Mouse (Mus musculus): ENCODE measurements around the gene Ccdc51. TPM values are rescaled to one million over a fixed set of nuclear protein-coding genes. Genes with fewer than 3 reads are reported as not detected.

The Ccdc51 gene
- 7.8 and 8.4 TPM in 2 replicates for total RNA-seq (2014; rRNA removed)
- 5.1 and 6.7 TPM in 2 replicates for polyA plus RNA-seq (2015; fragmentation: Nextera tagmentation; extraction: Ambion mirVana)

- peaks cover 15% of the 10 kb centered on the region for H3K4me1 ChIP-seq (ENCODE audit: insufficient read depth, low read length)
- no peaks in the 10 kb centered on the region for H3K9me3 ChIP-seq (ENCODE audit: low read length)
- ATAC-seq = peak; percentile 98
- H3K9ac ChIP-seq (replicated peaks; ENCODE audit: low read length) = peak within 1 kb of the TSS; percentile 64
- H3K27ac ChIP-seq = peak within 1 kb of the TSS; percentile 75
- H3K36me3 ChIP-seq (ENCODE audit: insufficient read depth, low read length) = 0 out of 2 replicates have a peak, but pooled peaks cover 6% of the 10 kb centered on the region
- no peaks in the 10 kb centered on the region for H3K27me3 ChIP-seq (ENCODE audit: insufficient read depth, low read length)
- peak; percentile 93 for DNase-seq (ENCODE audit: low spot score)
- under 1% methylated on average over 37 of the region's 37 CpGs for WGBS
- peak within 1 kb of the TSS; percentile 84 for H3K4me2 ChIP-seq (ENCODE audit: low read depth, low read length)
- TF ChIP-seq CTCF (IDR thresholded peaks at IDR 0.05; ENCODE audit: low read depth) = no peak
- peak within 1 kb of the TSS; percentile 54 for H3K4me3 ChIP-seq (ENCODE audit: low read length)
Measured at GRCm38 (mm10) chr9:109082124-109082800, at the start of gene Ccdc51, which contains the start of gene Tma7. Gene Ccdc51, plus strand, starts transcription at chr9:109082493. Gene Tma7, minus strand, starts transcription at chr9:109082587.

GRCm38 (mm10) chr9:109038086-109038895 is 44.0 kb upstream of the Ccdc51 start, which contains the start of gene Shisa5:
Gene Shisa5, plus strand, starts transcription at chr9:109038565.
- H3K27ac ChIP-seq = peak within 1 kb of the TSS; percentile 37; the same call in 1 of the 2 replicates
- H3K9ac ChIP-seq (replicated peaks; ENCODE audit: low read length) = peak within 1 kb of the TSS; percentile 57
- no peaks in the 10 kb centered on the region for H3K9me3 ChIP-seq (ENCODE audit: low read length)
- no peaks in the 10 kb centered on the region for H3K4me1 ChIP-seq (ENCODE audit: insufficient read depth, low read length)
- H3K4me2 ChIP-seq (ENCODE audit: low read depth, low read length) = peak within 1 kb of the TSS; percentile 80
- H3K4me3 ChIP-seq (ENCODE audit: low read length) = peak within 1 kb of the TSS; percentile 53
- 2% methylated on average over 36 of the region's 40 CpGs for whole genome bisulfite sequencing
- no peaks in the 10 kb centered on the region for H3K36me3 ChIP-seq (ENCODE audit: insufficient read depth, low read length)
- no peak for TF ChIP-seq CTCF (IDR thresholded peaks at IDR 0.05; ENCODE audit: low read depth)
- peak; percentile 88 for ATAC-seq
- peak; percentile 58 for DNase-seq (ENCODE audit: low spot score)
- no peaks in the 10 kb centered on the region for H3K27me3 ChIP-seq (ENCODE audit: insufficient read depth, low read length)

GRCm38 (mm10) chr9:109038901-109039364 is 43.4 kb upstream of the Ccdc51 start:
- Histone ChIP-seq H3K27ac (peak overlapping the region; percentile 37; the same call in 1 of the 2 replicates), H3K4me1 (ENCODE audit: insufficient read depth, low read length) (no peaks in the 10 kb centered on the region), H3K9me3 (ENCODE audit: low read length) (no peaks in the 10 kb centered on the region), H3K27me3 (ENCODE audit: insufficient read depth, low read length) (no peaks in the 10 kb centered on the region), H3K9ac (replicated peaks; ENCODE audit: low read length) (peak overlapping the region; percentile 57), H3K4me2 (ENCODE audit: low read depth, low read length) (peak overlapping the region; percentile 80), H3K36me3 (ENCODE audit: insufficient read depth, low read length) (no peaks in the 10 kb centered on the region), H3K4me3 (ENCODE audit: low read length) (peak overlapping the region; percentile 53)
- ATAC-seq (peak; percentile 51; the same call in 1 of the 2 replicates), DNase-seq (ENCODE audit: low spot score) (no peak)
- no peak for TF ChIP-seq CTCF (IDR thresholded peaks at IDR 0.05; ENCODE audit: low read depth)
- 17% methylated on average over 8 of the region's 8 CpGs for WGBS

GRCm38 (mm10) chr9:109039681-109040080 is 42.6 kb upstream of the Ccdc51 start:
- H3K9me3 ChIP-seq (ENCODE audit: low read length) = no peaks in the 10 kb centered on the region
- DNase-seq (ENCODE audit: low spot score) (no peak), ATAC-seq (no peak)
- no peaks in the 10 kb centered on the region for H3K27me3 ChIP-seq (ENCODE audit: insufficient read depth, low read length)
- no peak for TF ChIP-seq CTCF (IDR thresholded peaks at IDR 0.05; ENCODE audit: low read depth)
- no peak overlapping the region for H3K9ac ChIP-seq (replicated peaks; ENCODE audit: low read length)
- 84% methylated on average over 4 of the region's 4 CpGs for WGBS
- no peaks in the 10 kb centered on the region for H3K4me1 ChIP-seq (ENCODE audit: insufficient read depth, low read length)
- H3K4me2 ChIP-seq (ENCODE audit: low read depth, low read length) = no peak overlapping the region
- no peak overlapping the region for H3K27ac ChIP-seq
- no peak overlapping the region for H3K4me3 ChIP-seq (ENCODE audit: low read length)
- no peaks in the 10 kb centered on the region for H3K36me3 ChIP-seq (ENCODE audit: insufficient read depth, low read length)

- Histone ChIP-seq H3K9ac (replicated peaks; ENCODE audit: low read length) (no peak overlapping the region), H3K4me1 (ENCODE audit: insufficient read depth, low read length) (no peaks in the 10 kb centered on the region), H3K27me3 (ENCODE audit: insufficient read depth, low read length) (no peaks in the 10 kb centered on the region), H3K4me3 (ENCODE audit: low read length) (no peak overlapping the region), H3K4me2 (ENCODE audit: low read depth, low read length) (no peak overlapping the region), H3K27ac (no peak overlapping the region), H3K9me3 (ENCODE audit: low read length) (no peaks in the 10 kb centered on the region), H3K36me3 (ENCODE audit: insufficient read depth, low read length) (no peaks in the 10 kb centered on the region)
- ATAC-seq = no peak
- no peak for DNase-seq (ENCODE audit: low spot score)
- WGBS = 85% methylated on average over 8 of the region's 8 CpGs
- TF ChIP-seq CTCF (IDR thresholded peaks at IDR 0.05; ENCODE audit: low read depth) = no peak
Measured at GRCm38 (mm10) chr9:109040216-109040615, 42.1 kb upstream of the Ccdc51 start.

- Histone ChIP-seq H3K27me3 (ENCODE audit: insufficient read depth, low read length) (no peaks in the 10 kb centered on the region), H3K36me3 (ENCODE audit: insufficient read depth, low read length) (no peaks in the 10 kb centered on the region), H3K9ac (replicated peaks; ENCODE audit: low read length) (no peak overlapping the region), H3K9me3 (ENCODE audit: low read length) (no peaks in the 10 kb centered on the region), H3K4me1 (ENCODE audit: insufficient read depth, low read length) (no peaks in the 10 kb centered on the region), H3K27ac (no peak overlapping the region), H3K4me3 (ENCODE audit: low read length) (no peak overlapping the region), H3K4me2 (ENCODE audit: low read depth, low read length) (no peak overlapping the region)
- no peak for DNase-seq (ENCODE audit: low spot score)
- 78% methylated on average over 6 of the region's 6 CpGs for WGBS
- peak; percentile 7; the same call in 1 of the 2 replicates for ATAC-seq
- no peak for TF ChIP-seq CTCF (IDR thresholded peaks at IDR 0.05; ENCODE audit: low read depth)
Measured at GRCm38 (mm10) chr9:109040906-109041305, 41.4 kb upstream of the Ccdc51 start.

Measured in hindbrain, postnatal 0 days (tissue).